8 mouse cellular contexts compared by ENCODE assay signal in the genomic region with DNA sequence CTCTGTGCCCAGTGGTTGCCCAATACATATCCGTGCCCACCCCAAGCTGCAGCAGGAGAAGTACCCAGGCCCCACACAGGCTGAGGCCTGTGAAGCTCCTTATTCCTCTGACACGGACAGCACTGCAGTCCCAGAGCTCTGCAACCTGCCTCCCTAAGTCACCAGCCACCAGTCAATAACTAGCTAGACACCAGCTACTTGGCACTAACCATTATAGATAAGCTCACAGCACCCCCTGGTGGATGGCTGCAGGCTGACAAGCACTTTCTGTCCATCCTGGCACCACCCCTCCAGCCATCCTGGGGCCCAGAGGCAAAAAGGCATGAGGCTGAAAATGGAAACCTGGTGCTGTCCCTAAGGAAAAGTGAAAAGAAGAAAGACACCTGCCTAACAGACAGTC. TPM values are rescaled to one million over a fixed set of nuclear protein-coding genes. Genes with fewer than 3 reads are reported as not detected.
DNase-seq lines count a peak whose midpoint lies in the region; ATAC-seq lines count a peak whose summit lies in the region.

No protein-coding gene starts in this region.

- no peak for ATAC-seq in liver, embryonic 12.5 days

- no peaks in the 10 kb centered on the region for H3K9me3 ChIP-seq in liver, embryonic 12.5 days (replicated peaks)
- no peaks in the 10 kb centered on the region for H3K9me3 ChIP-seq in limb, embryonic 10.5 days (replicated peaks)

- H3K4me3 ChIP-seq in liver, embryonic 12.5 days = no peak overlapping the region
- H3K4me3 ChIP-seq in limb, embryonic 10.5 days = no peak overlapping the region

- no peak overlapping the region for H3K9ac ChIP-seq in liver, embryonic 12.5 days

- H3K27me3 ChIP-seq in liver, embryonic 12.5 days (replicated peaks) = no peaks in the 10 kb centered on the region; the same call in 1 of the 2 replicates
- H3K27me3 ChIP-seq in limb, embryonic 10.5 days (ENCODE audit: low read depth, poor library complexity, severe bottlenecking) = no peaks in the 10 kb centered on the region

- no peak overlapping the region for H3K27ac ChIP-seq in liver, embryonic 12.5 days
- peak overlapping the region; percentile 10; the same call in 1 of the 2 replicates for H3K27ac ChIP-seq in limb, embryonic 10.5 days

- H3K36me3 ChIP-seq in liver, embryonic 12.5 days = no peaks in the 10 kb centered on the region
- no peaks in the 10 kb centered on the region for H3K36me3 ChIP-seq in limb, embryonic 10.5 days

- 40% methylated on average over 2 of the region's 2 CpGs for WGBS in liver, embryonic 12.5 days (ENCODE audit: insufficient replicate concordance)
- 40% methylated on average over 2 of the region's 2 CpGs for WGBS in limb, embryonic 10.5 days

- no peak overlapping the region for H3K4me2 ChIP-seq in liver, embryonic 12.5 days

- DNase-seq in liver = peak; percentile 86
- peak; percentile 93 for DNase-seq in embryo, embryonic 10.5 days (ENCODE audit: low spot score)
- peak; percentile 66 for DNase-seq in gastrocnemius, postnatal 25 days
- DNase-seq in kidney, adult 8-10 months = peak; percentile 50 to 86
- DNase-seq in limb, embryonic 10.5 days (ENCODE audit: low spot score) = peak; percentile 96
- peak; percentile 70 for DNase-seq in naive thymus-derived CD4-positive, alpha-beta T cell, adult 2 months (ENCODE audit: low read depth)
- DNase-seq in spleen, postnatal 4 days (ENCODE audit: low spot score in 2 of 2) = peak; percentile 79 to 93

- H3K4me1 ChIP-seq in liver, embryonic 12.5 days = no peaks in the 10 kb centered on the region
- peaks cover 36% of the 10 kb centered on the region for H3K4me1 ChIP-seq in limb, embryonic 10.5 days

RNA-seq across cellular contexts. Expression of a gene that starts 28.6 kb away (rescaled TPM):
- 0.37 and 0.42 TPM in 2 replicates for polyA plus RNA-seq in liver, embryonic 12.5 days (2016; fragmentation: Nextera tagmentation; extraction: Ambion mirVana)
- total RNA-seq in gastrocnemius, postnatal 25 days (2021) = 1 to 10 TPM; 2.0 to 2.4 TPM
- 4.2 and 6.3 TPM in 2 replicates for polyA plus RNA-seq in limb, embryonic 10.5 days (2016; fragmentation: Nextera tagmentation; extraction: Ambion mirVana)

RNA-seq across cellular contexts. Expression of a gene that starts 48.1 kb away (rescaled TPM):
- not detected in 2 replicates for polyA plus RNA-seq in liver, embryonic 12.5 days (2016; fragmentation: Nextera tagmentation; extraction: Ambion mirVana)
- total RNA-seq in gastrocnemius, postnatal 25 days (2021) = not detected
- 0.25 and 0.61 TPM in 2 replicates for polyA plus RNA-seq in limb, embryonic 10.5 days (2016; fragmentation: Nextera tagmentation; extraction: Ambion mirVana)

RNA-seq across cellular contexts. Expression of a gene that starts 49.8 kb away (rescaled TPM):
- 39.8 and 41.0 TPM in 2 replicates for polyA plus RNA-seq in liver, embryonic 12.5 days (2016; fragmentation: Nextera tagmentation; extraction: Ambion mirVana)
- 10 to 100 TPM; 25.1 to 25.8 TPM for total RNA-seq in gastrocnemius, postnatal 25 days (2021)
- polyA plus RNA-seq in limb, embryonic 10.5 days (2016; fragmentation: Nextera tagmentation; extraction: Ambion mirVana) = 70.3 and 75.9 TPM in 2 replicates
